Mouse (Mus musculus): ENCODE data around the gene Scube3. TPM values are rescaled to one million over a fixed set of nuclear protein-coding genes. Genes with fewer than 3 reads are reported as not detected.
A peak's percentile ranks its signal among the peaks of the same experiment; 100 is the strongest.

Gene Scube3
- total RNA-seq, 1 experiment from 2014 or later: 28.0 TPM

DNA sequence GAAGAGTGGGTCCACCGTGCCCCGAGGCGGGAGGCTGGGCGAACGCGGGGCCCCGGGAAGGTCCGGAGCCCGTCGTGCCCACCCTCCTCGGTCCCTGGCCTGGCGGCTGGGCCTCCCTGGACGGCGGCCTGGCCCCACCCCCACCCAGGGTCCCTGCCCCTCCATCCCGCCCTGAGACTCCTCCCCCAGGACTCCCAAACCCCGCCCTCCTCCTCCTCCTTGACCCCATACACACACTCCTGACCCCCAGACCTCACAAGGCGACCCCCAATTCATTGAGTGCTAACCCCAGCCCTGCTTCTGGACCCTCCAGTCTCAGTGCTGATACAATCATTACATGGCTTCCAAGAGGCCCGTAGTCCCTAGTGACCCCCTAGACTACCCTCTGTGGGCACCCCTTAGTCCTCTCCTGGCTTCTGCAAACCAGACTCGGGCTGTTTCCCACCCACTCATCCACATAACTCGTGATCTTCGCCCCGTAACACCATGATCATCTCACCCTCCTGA, 35.7 kb downstream of the Scube3 start:
- DNase-seq: no peak

DNA sequence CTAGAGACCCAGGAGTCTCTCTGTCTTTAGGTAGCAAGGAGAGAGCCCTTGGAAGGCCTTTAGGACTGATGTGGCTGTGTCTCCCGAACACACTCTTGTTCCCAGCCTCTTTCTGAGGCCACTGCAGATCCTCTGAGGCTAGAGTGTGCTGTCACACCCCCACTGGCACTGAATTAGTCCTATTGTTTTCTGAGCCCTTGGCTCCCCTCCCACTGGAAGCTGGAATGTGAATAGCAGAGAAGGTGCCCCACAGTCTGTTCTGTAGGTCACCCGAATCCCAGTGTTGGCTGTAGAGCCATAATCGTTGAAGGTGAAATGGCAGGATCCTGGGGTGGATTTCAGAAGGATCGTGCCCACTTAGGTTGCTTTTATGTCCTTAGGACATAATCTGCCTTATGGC, 38.4 kb downstream of the Scube3 start:
- no peak for DNase-seq

DNA sequence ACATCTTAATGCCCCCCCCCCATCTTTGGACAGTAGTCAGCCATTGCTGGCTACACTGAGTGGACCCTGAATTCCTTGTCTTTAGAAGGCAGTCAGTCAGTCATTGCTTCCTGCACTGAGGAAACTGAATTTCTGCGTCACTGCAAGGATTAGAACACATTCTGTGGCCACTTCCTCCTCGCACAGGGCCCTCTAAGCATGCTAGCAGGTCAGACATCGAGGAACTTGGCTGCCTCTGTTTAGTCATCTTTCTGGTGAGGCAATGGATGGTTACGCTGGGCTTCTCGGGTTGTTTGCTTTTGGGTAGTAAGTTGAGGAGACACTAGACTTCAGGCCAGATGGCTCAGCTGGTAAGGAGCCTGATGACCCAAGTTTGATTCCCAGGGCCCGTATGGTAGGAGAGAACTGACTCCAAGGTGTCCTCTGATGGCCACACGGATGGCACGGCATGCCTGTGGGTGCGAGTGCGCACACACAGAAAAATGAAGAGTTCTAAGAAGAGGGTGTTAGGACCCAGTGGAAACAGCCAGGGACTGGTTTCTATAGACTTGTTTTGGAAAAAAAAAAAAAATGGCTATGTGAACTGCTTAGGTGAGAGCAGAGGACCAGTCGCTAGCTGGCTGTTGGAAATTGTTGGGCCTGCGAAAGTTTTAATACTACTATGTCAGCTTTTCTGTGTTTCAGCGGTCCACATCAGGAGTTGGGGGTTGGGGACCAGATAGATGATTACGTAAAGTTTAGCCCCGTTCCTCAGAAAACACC, 39.0 kb downstream of the Scube3 start:
- no peak for DNase-seq

DNA sequence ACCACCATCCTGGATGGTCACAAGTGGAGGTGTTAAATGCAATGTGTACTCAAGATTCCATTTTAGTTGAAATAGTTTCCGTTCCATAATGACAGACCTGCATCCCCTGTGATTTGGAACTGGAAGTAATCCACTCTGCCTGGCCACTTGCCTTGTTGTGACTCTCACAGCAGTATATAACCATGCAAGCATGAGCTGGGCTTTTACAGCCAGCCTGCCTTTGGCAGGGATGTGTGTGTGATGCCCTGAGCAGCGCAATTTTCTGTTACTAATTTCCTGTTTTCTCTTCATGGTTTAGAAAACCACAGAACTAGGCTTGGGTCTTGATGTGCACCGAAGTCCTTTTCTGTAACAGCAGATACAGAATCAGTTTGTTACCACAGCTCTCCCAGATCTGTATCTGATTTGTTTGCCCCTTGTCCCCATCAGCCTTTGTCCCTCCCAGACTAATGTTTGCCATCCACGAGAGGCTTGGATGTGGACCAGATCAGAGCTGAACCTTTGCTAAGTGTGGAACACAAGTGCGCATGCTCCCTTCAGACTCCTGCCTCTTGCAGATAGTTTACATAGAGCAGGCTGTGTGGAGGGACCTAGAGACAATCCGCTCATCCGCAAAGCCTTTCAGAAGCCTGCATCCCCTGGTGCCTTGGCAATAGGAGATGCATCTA, 43.2 kb downstream of the Scube3 start:
- no peak for DNase-seq

DNA sequence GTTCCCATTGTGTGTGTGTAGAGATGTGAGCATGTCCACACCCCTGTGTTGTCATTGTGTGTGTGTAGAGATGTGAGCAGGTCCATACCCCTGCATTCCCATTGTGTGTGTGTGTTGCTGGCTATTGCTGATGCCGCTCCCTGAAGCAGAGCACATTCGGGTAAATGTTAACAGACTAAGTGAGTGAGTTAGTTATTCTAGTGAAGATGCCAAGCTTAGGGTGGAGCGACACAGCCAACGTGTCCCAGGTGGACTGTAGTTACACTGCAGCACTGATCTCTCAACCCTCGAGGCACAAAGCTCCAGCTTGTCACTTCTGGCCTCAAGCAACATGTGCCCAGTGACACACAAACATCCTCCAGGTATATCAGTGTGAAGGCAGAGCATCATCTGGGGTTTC, 46.4 kb downstream of the Scube3 start:
- no peak for DNase-seq

DNA sequence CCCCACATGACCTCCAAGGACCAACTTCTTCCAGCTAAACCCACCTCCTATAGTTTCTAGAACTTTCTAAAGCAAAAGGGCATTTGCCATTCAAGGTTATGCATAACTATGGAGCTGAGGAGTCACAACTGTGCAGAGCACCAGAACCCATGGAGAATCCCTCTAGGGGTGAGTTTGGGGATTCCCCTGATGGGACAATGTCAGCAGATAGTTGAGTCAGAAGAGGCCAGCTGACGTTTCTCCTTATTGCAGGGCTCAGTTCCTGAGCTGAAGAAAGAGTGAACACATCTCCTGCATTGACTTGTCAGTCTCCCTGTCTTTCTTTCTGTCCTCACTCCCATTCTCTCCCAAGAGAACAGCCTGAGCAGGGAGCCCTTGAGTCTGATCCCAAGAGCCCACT, 50.8 kb downstream of the Scube3 start:
- DNase-seq: no peak

DNA sequence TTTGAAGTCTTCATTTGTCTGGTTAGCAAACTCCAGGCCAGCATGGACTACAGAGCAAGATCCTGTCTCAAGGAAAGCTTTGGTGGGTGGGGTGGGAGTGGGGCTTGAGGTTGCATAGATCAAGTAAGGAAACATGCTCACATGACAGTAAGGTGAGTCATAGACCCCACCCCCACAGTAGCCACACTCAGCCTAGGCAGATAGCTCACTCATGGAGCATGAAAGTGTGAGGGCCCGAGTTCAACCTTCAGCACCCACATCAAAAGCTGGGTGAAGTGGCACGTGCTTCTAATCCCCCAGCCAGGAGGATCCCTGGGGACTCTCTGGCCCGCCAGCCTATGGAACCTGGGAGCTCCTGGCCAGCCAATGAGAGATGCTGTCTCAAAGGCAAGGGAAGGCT, 51.6 kb downstream of the Scube3 start:
- DNase-seq: no peak

DNA sequence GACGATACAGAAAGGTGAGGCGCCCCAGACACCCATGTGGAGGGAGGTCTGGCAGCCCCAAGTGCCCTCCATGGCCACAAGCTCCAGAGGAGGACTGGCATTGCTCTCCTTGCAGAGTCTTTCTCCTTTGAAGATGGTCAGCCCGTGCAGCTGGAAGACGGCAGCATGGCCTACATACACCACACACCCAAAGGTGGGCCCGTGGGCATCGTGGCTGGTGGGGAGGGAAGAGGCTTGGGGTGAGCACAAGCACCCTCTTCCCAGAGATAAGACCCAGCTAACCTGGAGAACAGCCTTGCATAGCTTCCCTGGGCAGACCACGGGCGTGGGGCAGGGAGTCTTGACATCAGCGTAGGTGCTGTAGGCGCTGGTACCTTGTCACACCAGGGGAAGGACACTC, 53.1 kb downstream of the Scube3 start:
- DNase-seq: no peak

DNA sequence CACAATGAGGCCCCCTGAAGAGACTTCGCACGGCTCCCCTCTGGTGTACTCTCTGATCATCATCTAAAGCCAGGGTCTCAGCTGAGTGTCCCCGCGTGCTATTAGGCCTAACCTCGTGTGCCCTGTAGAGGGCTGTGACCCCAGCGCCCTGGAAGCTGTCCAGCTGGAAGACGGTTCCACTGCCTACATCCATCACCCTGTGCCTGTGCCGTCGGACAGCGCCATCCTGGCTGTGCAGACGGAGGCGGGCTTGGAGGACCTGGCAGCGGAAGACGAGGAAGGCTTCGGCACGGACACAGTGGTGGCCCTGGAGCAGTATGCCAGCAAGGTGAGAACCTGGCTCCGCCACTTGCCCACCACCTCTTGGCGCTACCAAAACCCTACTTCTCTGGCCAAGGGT, 55.7 kb downstream of the Scube3 start:
- peak; percentile 37 for DNase-seq

DNA sequence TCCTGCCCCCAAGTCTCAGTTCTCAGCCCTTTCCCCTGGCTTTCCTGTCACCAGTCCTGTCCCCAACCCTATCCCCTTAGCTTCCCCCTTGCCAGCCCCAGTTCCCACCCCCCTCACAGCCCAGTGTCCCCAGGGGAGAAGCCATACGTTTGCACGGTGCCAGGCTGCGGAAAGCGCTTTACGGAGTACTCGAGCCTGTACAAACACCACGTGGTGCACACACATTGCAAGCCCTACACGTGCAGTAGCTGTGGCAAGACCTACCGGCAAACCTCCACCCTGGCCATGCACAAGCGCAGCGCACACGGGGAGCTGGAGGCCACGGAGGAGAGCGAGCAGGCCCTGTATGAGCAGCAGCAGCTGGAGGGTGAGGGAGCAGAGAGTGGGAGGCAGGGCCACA, 60.0 kb downstream of the Scube3 start:
- DNase-seq: no peak

DNA sequence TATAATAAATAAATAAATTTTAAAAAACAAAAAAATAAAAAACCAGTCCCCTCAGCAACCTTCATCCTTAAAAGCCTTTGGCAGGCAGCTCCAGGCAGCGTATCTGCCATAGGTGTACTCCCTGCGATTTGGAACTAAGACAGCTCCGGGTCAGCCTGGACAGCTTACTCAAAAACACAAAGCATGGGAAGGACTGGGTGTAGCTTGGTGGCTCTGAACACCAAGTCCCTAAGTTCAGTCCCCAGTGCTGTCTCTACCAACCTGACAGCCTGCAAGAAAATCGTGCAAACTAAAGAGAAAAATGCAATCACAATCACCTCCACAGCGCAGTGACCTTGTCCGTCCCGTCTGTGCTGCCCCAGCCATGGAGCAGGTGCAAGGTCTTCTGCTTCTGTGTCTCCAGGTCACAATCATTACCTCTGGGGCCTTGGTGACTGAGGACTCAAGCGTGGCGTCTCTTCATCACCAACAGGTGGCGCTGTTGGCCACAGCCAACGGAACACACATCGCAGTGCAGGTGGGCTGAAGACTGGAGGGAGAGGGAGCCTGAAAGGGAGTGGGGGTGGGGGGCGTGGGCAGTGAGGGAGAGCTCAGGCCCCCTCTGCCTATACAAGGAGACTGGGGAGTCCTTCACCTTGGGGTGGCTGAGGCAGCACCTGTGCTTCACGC, 62.2 kb downstream of the Scube3 start:
- peak; percentile 54 for DNase-seq

DNA sequence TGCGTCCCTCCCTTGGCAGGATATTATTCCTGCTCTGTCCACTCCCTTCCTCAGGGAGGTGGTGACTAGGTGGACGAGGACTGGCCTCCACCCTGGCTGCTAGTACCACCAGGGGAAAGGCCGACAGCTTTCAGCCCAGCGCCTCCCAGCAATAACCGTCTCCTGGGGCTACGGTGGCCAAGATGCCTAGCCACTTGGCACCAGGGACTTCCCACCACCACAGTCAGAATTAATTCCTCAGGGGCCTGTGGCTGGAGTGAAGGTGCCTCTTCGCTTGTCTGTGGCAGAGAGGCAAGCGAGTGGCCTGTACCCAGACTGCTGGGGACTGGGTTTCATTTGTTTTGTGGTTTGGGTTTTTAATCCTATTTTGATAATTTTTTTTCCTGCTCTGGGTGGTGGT, 63.5 kb downstream of the Scube3 start:
- DNase-seq: no peak

DNA sequence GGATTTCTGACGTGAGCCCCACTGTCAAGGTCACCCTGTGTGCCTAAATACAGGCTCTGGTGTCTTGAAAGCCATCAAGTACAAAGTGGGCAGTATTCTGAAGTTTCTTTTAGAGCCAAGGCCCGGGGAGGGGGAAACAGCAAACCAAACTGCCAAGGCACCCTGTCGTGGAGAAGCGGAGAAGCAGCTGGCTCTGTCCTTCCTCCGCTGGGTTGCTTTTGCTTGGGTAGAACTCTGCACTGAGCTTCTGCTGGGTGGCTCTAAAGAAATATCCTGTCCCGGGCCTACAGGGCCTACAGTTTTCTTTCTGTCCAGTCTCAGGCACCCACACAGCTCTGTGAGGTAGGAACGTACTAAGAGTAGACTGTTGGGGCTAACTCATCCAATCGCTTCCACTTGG, 65.2 kb downstream of the Scube3 start:
- DNase-seq: no peak

DNA sequence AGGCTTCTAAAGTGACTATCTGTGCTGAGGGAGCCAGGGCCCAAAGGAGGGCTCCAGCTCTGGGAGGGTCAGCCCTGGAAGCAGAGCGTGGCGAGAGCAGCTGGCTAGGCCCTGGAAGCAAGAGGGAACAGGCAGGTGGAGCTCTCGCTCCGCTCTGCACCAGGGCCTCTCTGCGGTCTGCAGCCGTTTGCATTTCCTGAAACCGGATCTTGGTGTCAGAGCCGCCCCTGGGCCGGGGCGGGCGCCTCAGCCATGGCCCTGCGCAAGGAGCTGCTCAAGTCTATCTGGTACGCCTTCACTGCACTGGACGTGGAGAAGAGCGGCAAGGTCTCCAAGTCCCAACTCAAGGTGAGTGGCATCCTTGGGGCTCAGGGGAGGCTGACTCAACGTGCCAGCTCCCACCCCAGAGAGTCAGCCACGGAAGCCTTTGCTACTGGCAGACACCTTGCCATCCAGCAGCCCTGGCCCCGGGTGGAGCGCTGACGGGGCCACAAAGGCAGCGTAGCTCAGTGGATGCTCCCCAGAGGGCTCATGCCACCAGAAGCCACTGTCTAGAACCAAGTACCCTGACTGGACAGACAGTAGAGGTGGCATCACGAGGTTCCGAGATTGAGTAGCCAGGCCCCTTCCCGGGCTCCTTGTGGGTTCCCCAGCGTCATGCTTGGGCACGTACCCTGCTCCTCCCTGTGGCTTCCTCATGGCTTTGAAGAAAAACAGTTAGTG, 65.8 kb downstream of the Scube3 start, which contains the start of gene Def6:
TSS of gene Def6 (plus strand) at position 188 of the 723 bp plus-strand sequence.
- DNase-seq: peak; percentile 67

DNA sequence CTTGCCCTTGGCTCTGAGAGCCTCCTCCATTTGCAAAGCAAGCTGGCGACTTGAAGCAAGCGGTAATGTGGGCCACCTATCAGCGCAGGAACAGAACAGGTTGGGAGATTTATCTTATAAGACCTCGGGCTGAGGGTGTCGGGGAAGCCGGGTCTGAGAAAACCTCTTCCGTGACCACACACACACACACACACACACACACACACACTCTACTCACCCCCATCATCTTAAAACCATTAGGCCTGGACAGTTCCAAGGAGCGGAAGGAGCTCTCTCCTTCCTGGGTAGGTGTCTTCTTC, 66.3 kb downstream of the Scube3 start:
- DNase-seq: no peak

DNA sequence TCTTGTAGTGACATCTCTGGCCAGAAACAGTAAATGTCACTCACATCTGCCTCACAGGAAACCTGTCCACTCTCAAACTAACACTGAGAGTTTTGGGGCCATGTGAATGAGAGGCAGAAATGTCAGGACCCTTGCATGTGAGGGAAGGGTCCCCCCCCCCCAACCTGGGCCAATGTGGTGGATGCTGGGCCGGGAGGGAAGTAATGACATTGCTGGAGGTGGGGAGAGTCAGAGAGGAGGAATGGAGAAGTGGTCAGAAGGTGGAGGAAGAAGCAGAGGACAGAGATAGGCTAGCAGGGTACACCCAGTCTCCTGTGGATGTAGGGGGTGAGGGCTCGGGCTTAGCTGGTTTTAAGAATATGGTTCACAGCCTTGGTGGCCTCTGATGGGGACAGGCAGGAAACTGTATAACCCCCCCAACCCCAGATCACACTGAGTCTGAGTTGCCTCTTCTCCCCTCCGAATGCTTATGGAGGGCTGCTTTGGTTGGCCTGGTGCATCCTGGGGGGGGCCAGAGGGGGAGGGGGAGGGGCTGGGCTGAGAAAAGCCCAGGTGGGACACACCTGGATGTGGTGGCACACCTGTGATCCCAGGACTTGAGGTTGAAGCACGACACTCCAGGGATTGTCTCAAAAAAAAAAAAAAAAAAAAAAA, 67.6 kb downstream of the Scube3 start:
- no peak for DNase-seq

DNA sequence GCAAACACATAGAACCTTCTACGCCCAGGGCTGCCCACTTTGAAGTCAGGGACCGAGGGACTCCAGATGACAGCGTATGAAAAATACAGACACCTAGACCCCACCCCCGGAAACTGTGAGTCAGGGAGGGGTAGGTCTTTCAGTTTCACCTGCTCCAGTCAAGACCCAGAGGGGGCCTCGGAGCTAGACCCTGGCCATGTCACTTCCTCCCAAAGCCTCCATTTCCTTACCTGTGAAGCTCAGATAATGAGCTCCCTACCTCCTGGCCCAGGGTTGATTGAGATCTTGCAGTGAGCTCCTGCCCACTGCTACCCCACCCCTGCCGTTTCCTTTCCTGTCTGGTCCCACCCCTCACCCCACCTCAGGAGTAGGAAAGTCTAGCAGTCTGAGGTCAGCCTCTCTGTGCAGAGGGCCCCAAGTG, 70.0 kb downstream of the Scube3 start:
- DNase-seq: no peak

DNA sequence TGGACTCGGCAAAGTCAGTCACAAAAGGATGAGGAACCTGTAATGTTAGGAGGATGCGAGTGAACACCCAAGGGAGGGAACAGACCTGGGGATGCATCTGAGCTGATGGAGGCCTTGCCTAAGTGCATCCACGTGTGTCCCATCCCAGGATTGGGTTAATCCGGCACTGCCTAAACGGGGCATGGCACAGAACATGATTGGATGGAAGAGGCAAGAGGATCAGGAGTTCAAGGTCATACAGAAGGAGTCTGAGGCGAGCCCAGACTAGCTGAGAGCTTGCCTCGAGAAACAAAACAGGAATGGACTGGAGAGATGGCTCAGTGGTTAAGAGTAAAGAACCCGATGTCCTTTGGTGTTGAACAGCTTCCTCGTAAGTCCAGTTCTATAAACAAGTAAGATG, 70.5 kb downstream of the Scube3 start:
- no peak for DNase-seq

DNA sequence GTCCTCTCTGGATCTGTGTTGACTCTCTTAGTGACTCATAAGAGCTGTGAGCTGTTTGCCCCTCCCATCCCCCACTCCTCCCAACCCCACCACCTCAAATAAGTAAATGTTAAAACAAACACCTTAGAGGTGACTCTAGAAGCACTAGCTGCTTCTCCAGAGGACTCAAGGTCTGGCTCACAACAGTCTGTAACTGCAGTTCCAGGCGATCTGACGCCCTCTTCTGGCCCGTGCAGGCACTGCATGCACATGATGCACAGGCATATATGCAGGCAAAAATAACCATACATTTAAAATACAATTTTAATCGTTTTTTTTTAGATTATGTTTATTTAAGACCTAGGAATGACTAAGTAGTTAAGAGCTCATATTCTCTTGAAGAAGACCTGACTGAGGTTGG, 71.3 kb downstream of the Scube3 start:
- no peak for DNase-seq

DNA sequence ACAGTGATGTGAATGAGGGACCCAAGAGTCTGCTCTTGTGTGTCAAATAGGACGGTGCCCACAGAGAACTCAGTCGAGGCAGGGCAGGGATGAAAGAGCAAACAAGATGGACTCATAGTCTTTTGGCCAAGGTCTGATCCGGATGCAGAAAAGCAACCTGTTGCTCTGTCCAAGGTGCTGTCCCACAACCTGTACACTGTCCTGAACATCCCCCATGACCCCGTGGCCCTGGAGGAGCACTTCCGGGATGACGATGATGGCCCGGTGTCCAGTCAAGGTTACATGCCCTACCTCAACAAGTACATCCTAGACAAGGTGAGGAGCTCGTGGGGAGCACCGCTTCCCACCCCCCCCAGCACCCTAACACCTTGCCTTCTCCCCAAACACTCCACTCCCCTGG, 74.8 kb downstream of the Scube3 start:
- no peak for DNase-seq

DNA sequence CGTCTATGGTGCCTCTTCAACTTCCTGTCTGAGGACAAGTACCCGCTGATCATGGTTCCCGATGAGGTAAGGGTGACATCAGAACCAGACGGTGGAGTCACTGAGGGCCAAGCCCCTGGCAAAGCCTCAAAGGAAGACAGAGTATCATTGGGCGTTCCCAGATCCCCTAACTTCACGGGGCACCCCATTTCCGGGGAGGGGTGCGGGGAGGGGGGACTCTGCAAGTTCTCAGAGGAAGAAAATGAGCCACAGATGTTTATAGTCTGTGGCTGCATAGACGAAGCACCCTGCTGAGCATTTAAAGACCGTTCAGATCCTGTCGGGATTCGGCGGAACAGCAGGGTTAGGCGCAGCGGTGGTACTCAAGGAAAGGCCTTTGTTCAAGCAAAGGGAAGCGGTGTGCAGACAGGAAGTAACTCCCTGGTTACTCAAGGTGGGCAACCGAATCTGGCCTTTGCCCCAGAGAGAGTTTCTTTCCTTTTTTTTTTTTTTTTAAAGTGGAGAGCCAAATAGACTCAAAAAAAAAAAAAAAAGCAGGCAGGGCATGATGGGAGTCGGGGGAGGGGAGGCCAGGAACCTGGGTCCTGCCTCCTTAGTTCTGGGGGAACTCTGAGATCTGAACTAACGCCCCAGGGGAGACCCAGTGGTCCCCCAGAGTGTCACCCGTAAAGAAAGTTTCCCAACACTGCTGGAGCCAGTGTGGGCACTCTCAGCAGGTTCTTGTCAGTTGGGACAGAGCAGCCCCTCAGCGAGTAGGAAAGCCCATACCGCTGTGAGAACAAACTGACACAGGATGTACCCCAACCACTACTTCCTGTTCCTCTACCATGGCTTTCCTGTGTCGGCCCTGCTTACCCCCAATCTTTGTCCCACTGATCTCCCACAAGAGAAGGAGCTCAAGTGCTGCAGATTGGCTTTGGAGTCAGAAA, 76.0 kb downstream of the Scube3 start:
- DNase-seq: no peak
